Mouse (Mus musculus) monocyte, adult 2 months (primary cell): ENCODE results near the gene Arhgef2.
A peak's percentile ranks its signal among the peaks of the same experiment; 100 is the strongest.

Experiments used
- DNase-seq, 2 experiments: peaks; one replicate each; pipeline ENCODE4 v3.0.0; 2022; ENCODE audit warnings: low spot score in 2 of 2, low read depth in 1 of 2

The Arhgef2 gene

DNA sequence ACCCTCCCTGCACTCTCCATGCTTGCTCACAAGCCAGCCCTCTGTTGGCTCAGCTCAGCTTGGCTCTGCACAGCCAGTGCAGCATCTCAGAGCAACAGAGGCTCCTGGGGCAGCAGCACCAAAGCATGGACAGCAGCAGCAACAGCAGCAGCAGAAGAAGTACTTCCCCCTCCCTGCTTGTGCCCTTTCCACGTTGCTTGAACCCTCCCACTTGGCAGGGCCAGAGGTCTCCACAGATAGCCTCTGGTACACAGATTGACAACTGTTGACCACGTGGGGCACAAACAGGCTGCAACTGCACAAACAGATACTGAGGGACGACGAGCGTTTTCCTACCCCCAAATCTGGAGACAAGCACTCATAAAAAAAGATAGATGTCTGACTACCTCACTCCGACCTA lies 54.0 kb downstream of the Arhgef2 start:
- no peak for DNase-seq

DNA sequence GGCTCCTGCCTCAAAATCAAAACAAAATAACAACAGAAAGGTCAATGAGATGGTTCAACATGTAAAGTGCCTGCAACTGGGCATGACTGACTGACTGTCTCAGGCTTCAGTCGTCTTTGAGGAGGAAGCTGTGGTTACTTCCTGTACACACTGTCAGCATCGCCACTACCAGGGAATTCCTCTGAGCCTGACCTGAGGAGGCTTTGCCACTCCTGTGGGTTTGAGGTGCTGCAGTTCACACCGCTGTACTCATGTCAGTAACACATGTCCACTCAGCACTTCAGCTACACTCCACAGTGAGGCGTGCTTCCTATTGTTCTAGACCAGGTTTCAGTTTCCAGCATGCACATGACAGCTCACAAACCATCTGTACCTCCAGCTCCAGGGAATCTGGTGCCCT lies 58.3 kb downstream of the Arhgef2 start:
- peak in 1 of 2 experiments; percentile 28 for DNase-seq

DNA sequence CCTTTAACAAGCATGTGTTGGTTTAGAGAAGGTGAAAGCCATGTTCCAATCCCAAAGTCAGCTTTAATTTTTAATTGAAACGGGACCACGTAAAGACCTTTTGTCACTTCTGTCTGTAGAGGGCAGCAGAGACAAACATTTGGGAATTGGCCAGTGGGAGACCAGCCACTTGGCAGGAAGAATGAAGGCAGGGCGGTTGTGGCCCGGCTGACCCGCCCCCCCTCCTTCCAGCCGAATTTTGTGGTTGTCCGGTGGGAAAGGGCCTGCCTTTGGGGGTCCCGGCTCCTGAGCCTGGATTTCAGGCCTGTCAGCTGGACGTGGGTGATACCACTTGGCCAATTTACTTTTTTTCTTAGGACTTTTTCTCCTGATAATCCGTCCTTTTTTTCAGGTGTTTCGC lies 71.6 kb downstream of the Arhgef2 start:
- peak in 1 of 2 experiments; percentile 14 for DNase-seq

- DNase-seq = no peak
These were observed 78.0 kb downstream of the Arhgef2 start for GRCm38 (mm10) chr3:88683814-88684213.

DNA sequence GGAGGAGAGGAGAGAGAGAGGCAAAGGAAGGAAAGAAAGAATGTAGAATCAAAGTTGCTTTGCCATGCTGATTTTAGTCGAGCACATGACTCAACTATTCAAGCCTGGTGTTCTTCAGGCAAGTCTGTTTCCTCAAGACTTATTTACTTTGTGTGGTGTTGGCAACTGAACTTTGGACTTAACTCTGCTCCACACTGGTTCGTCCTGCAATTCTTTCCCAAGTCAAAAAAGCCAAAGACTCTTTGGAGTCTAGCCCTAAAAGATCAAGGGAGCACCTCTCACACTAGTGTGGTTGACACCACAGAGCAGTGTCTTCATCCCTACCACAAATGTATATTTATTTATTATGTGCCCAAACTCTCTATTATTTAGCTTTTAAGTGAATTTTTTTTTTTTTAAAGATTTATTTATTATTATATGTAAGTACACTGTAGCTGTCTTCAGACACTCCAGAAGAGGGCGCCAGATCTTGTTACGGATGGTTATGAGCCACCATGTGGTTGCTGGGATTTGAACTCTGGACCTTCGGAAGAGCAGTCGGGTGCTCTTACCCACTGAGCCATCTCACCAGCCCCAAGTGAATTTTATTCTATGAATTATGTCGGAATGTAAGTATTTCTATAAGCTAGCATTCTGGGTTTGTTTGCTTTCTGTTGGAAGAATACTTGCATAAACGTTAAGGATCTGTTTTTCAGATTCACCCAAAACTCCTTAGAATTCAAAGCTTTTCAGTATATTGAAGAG lies 78.6 kb downstream of the Arhgef2 start:
- no peak for DNase-seq

- DNase-seq = peak; percentile 84 to 89
These were observed 79.5 kb downstream of the Arhgef2 start, which contains the start of gene Khdc4 for GRCm38 (mm10) chr3:88684980-88685941. Khdc4 (plus strand) TSS chr3:88685803.

DNA sequence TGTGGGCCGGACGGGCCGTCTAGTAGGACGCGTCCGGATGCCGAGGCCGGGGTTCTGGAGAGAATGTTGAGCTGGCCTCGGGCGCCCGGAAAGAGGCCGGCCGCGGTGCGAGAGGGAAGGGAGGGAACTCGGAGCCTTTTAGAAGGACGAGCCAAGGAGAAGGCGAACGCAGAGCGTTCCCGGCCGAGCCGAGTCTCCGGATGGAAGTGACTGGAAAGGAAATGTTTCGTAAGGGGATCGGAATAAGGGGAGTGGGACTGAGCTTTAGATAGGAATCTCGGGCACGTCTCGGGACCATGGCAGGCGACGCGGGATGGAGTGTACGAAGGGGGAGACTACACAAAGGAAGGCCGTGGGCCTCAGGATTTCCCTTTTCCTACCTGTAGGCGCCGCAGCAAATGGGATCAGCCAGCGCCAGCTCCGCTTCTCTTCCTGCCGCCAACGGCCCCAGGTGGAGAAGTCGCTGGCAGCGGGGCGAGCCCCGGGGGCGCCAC lies 80.2 kb downstream of the Arhgef2 start:
- DNase-seq = peak in 1 of 2 experiments; percentile 4

- DNase-seq = no peak
These were observed 81.2 kb downstream of the Arhgef2 start for GRCm38 (mm10) chr3:88686734-88687611.

GRCm38 (mm10) chr3:88689079-88689478 lies 83.3 kb downstream of the Arhgef2 start:
- DNase-seq = no peak

GRCm38 (mm10) chr3:88695545-88695944 lies 89.8 kb downstream of the Arhgef2 start:
- no peak for DNase-seq
